Mouse (Mus musculus) embryonic fibroblast, embryonic 13.5 days (primary cell): ENCODE results near the gene Tspan14.

Source experiments
- CTCF ChIP-seq: IDR thresholded peaks from 2 replicates; pipeline ENCODE4 v1.5.1; 2011; ENCODE audit warnings: mild to moderate bottlenecking, control low read depth, low read length, moderate library complexity, borderline replicate concordance; ENCODE audit not compliant: insufficient read depth
- POLR2A ChIP-seq: IDR thresholded peaks from 2 replicates; pipeline ENCODE4 v1.6.1; 2011; ENCODE audit warnings: low read depth, mild to moderate bottlenecking, control low read depth, low read length, moderate library complexity

DNA sequence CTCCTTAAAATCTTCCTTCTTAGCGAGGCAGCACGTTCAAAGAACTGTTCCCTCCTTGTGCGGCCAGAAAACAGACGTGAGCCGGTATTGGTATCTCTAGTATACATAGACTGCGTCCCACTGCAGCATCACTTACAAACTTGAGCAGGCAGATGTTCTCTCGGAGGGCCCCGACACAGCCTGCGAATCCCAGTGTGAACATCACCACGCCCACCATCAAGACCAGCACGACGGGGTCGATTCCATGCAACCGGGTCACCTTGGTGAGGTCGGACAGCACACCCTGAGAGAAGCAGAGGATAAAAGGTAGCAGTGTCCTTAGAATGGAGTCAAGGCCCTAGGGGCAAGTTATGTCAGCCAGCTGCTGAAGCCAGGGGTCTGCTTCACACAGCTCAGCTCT, 49.9 kb downstream of the Tspan14 start:
- TF ChIP-seq CTCF (no peak), POLR2A (no peak)
